Mouse (Mus musculus) midbrain, embryonic 11.5 days (tissue): ENCODE measurements at regions not wholly inside any gene's neighbourhood (a gene's known extent, or its start where the extent isn't known, plus 50 kb on each side); places are given as distances from the start of the nearest gene placed in this dataset.

Experiments
- ATAC-seq: fragments of 200-750 bp; cut with Nextera tagmentation; 2 replicates; pipeline ENCODE4 v1.8.0; 2017; ENCODE audit warnings: moderate TSS enrichment, moderate library complexity; ENCODE audit not compliant: low FRiP score
- DNase-seq: peaks from one replicate; pipeline ENCODE4 v3.0.0; 2015; ENCODE audit warnings: low spot score; ENCODE audit errors: missing footprints
- H3K27ac ChIP-seq: fragments of 300-500 bp; sonication (generic); 2 replicates; pipeline ENCODE4 v1.5.1; 2014; ENCODE audit warnings: low read depth, low read length
- H3K27me3 ChIP-seq: fragments of 300-500 bp; sonication (generic); 2 replicates; pipeline ENCODE4 v1.6.1; 2014; ENCODE audit warnings: mild to moderate bottlenecking, low read length, moderate library complexity, mixed read lengths; ENCODE audit not compliant: control insufficient read depth, insufficient read depth
- H3K36me3 ChIP-seq: fragments of 300-500 bp; sonication (generic); 2 replicates; pipeline ENCODE4 v1.6.1; 2014; ENCODE audit warnings: mild to moderate bottlenecking, low read length, moderate library complexity, mixed read lengths; ENCODE audit not compliant: control insufficient read depth, insufficient read depth
- H3K4me1 ChIP-seq: fragments of 300-500 bp; sonication (generic); 2 replicates; pipeline ENCODE4 v1.6.1; 2014; ENCODE audit warnings: low read length; ENCODE audit not compliant: control insufficient read depth, insufficient read depth
- H3K4me2 ChIP-seq: fragments of 300-500 bp; sonication (generic); 2 replicates; pipeline ENCODE4 v1.6.1; 2014; ENCODE audit warnings: mild to moderate bottlenecking, moderate library complexity
- H3K4me3 ChIP-seq: fragments of 300-500 bp; sonication (generic); 2 replicates; pipeline ENCODE4 v1.5.1; 2014; ENCODE audit warnings: low read depth, low read length
- H3K9ac ChIP-seq: fragments of 300-500 bp; sonication (generic); 2 replicates; pipeline ENCODE4 v1.6.1; 2014; ENCODE audit warnings: low read length
- H3K9me3 ChIP-seq: fragments of 300-500 bp; sonication (generic); 2 replicates; pipeline ENCODE4 v1.6.1; 2016; ENCODE audit warnings: low read length; ENCODE audit not compliant: control insufficient read depth
- WGBS: fragments of 180-500 bp; shearing (Covaris S2); extraction: QIAGEN DNeasy Blood & Tissue Kit; methylation state at CpG from one replicate; pipeline ENCODE4 v1.1.7; 2014; 5-methylcytosine and 5-hydroxymethylcytosine counted together

- Histone ChIP-seq H3K4me3 (no peak overlapping the region), H3K4me2 (no peak overlapping the region), H3K36me3 (no peaks in the 10 kb centered on the region), H3K27me3 (no peaks in the 10 kb centered on the region), H3K4me1 (no peaks in the 10 kb centered on the region), H3K9ac (no peak overlapping the region), H3K27ac (no peak overlapping the region), H3K9me3 (no peaks in the 10 kb centered on the region)
- no peak for DNase-seq
- no peak for ATAC-seq
- WGBS: 90% methylated on average over 4 of the region's 4 CpGs
These were observed 87.1 kb upstream of the Ldb2 start for GRCm38 (mm10) chr5:44886566-44887070.

- ATAC-seq (no peak), DNase-seq (no peak)
- 76% methylated on average over 3 of the region's 3 CpGs for WGBS
- no peaks in the 10 kb centered on the region for H3K4me1 ChIP-seq
- no peak overlapping the region for H3K27ac ChIP-seq
- H3K9ac ChIP-seq: no peak overlapping the region
- no peaks in the 10 kb centered on the region for H3K9me3 ChIP-seq
- no peaks in the 10 kb centered on the region for H3K27me3 ChIP-seq
- H3K4me2 ChIP-seq: no peak overlapping the region
- no peak overlapping the region for H3K4me3 ChIP-seq
- no peaks in the 10 kb centered on the region for H3K36me3 ChIP-seq
These were observed 77.5 kb upstream of the Ldb2 start for GRCm38 (mm10) chr5:44876946-44877345.

- no peak for ATAC-seq
- Histone ChIP-seq H3K4me3 (no peak overlapping the region), H3K4me2 (no peak overlapping the region), H3K27me3 (no peaks in the 10 kb centered on the region), H3K4me1 (no peaks in the 10 kb centered on the region), H3K36me3 (no peaks in the 10 kb centered on the region), H3K9me3 (no peaks in the 10 kb centered on the region), H3K27ac (no peak overlapping the region), H3K9ac (no peak overlapping the region)
- no peak for DNase-seq
- 57% methylated on average over 7 of the region's 7 CpGs for WGBS
These were observed 72.8 kb upstream of the Ldb2 start for GRCm38 (mm10) chr5:44872243-44872642.

GRCm38 (mm10) chr5:44863887-44864286 is 64.4 kb upstream of the Ldb2 start:
- no peak overlapping the region for H3K27ac ChIP-seq
- no peak overlapping the region for H3K4me2 ChIP-seq
- no peaks in the 10 kb centered on the region for H3K36me3 ChIP-seq

GRCm38 (mm10) chr5:44863349-44863748 is 63.9 kb upstream of the Ldb2 start:
- no peaks in the 10 kb centered on the region for H3K9me3 ChIP-seq
- WGBS: 87% methylated on average over 3 of the region's 3 CpGs
- H3K4me1 ChIP-seq: no peaks in the 10 kb centered on the region
- no peak overlapping the region for H3K4me2 ChIP-seq
- no peak overlapping the region for H3K4me3 ChIP-seq
- H3K36me3 ChIP-seq: no peaks in the 10 kb centered on the region
- H3K9ac ChIP-seq: no peak overlapping the region
- DNase-seq: no peak
- no peak overlapping the region for H3K27ac ChIP-seq
- no peak for ATAC-seq
- H3K27me3 ChIP-seq: no peaks in the 10 kb centered on the region

More at GRCm38 (mm10) chr5:44863887-44864286, 64.4 kb upstream of the Ldb2 start:
- no peaks in the 10 kb centered on the region for H3K9me3 ChIP-seq
- no peaks in the 10 kb centered on the region for H3K27me3 ChIP-seq
- H3K9ac ChIP-seq: no peak overlapping the region
- H3K4me1 ChIP-seq: no peaks in the 10 kb centered on the region
- ATAC-seq (no peak), DNase-seq (no peak)
- no peak overlapping the region for H3K4me3 ChIP-seq
- WGBS: 51% methylated on average over 3 of the region's 3 CpGs

GRCm38 (mm10) chr5:44854189-44854588 is 54.7 kb upstream of the Ldb2 start:
- Histone ChIP-seq H3K9me3 (no peaks in the 10 kb centered on the region), H3K4me2 (no peak overlapping the region), H3K36me3 (no peaks in the 10 kb centered on the region), H3K27me3 (no peaks in the 10 kb centered on the region), H3K9ac (no peak overlapping the region), H3K4me3 (no peak overlapping the region), H3K4me1 (no peaks in the 10 kb centered on the region), H3K27ac (no peak overlapping the region)
- 91% methylated on average over 4 of the region's 4 CpGs for WGBS
- DNase-seq: no peak
- no peak for ATAC-seq
